Mouse (Mus musculus) effector memory CD4-positive, alpha-beta T cell, adult 5 months (primary cell): ENCODE results near the gene Ccdc138. TPM values are rescaled to one million over a fixed set of nuclear protein-coding genes. Genes with fewer than 3 reads are reported as not detected.

ENCODE experiments used
- polyA plus RNA-seq: library from polyadenylated mRNA; unstranded; fragments of 100-300 nt; shearing (Covaris generic); gene quantifications from one replicate; pipeline ENCODE4 v1.2.1, GENCODE M21; 2017

Gene Ccdc138
- polyA plus RNA-seq, result 1.8 TPM

DNA sequence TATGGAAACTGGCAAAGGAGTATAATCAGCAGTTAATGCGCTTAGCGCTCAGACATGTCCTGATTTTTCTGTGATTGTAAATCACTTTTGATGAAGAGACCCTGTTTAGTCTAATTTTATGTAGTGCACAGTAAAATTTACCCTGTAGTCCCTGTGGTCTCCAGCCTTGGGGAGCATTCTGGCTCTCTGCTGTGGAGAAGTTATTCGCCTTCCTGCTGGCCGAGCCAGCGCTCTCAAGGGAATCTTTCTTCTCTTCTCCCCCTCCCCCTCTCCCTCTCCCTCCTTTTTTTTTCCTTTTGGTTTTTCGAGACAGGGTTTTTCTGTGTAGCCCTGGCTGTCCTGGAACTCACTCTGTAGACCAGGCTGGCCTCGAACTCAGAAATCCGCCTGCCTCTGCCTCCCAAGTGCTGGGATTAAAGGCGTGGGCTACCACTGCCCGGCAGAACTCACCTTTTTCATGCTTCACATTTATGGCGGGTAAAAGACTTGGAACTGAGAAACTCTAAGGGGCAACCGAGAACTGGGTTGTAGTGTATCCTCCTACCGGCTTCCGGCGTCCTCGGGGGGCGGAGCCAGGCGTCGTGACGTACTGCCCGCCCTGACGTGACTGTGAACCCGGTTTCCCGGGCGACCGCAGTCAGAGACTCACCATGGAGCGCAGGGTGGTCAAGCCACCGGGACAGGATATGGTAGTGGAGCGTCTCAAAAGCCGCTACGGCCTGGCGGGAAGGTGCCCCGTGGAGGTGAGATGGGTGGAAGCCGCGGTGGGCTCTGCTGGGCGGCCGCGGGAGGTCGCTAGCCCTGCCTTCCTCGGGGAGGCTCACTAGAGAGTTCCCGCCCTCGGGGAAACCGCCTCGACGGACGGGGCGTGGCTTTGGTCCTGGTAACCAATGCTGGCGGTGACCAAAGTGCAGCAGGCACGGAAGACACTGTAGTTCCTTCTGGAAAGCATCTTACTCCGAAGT lies at the start of gene Ccdc138:
Gene Ccdc138 (plus strand): TSS at position 629 of the 965 bp plus-strand sequence.

Other genes starting within 250 kb of the Ccdc138 start
- 59.6 TPM for gene Gcc2, start 242.5 kb upstream of the Ccdc138 start, polyA plus RNA-seq
- gene Lims1, start 174.5 kb upstream of the Ccdc138 start, polyA plus RNA-seq, result 112 TPM
- 89.6 TPM for gene Ranbp2, start 51.0 kb upstream of the Ccdc138 start, polyA plus RNA-seq
- not detected for gene Edar, start 177.7 kb downstream of the Ccdc138 start, polyA plus RNA-seq
- gene Gm17542, start 220.3 kb downstream of the Ccdc138 start, polyA plus RNA-seq, result not detected